Mouse (Mus musculus): ENCODE data around the gene Sipa1l3. TPM values are rescaled to one million over a fixed set of nuclear protein-coding genes. Genes with fewer than 3 reads are reported as not detected.

Gene Sipa1l3
- total RNA-seq, 2 experiments from 2014 or later, result 9.6 to 11.1 TPM

GRCm38 (mm10) chr7:29505337-29506318, 12.8 kb downstream of the Sipa1l3 start:
- no peak for DNase-seq

GRCm38 (mm10) chr7:29504683-29505290, 13.7 kb downstream of the Sipa1l3 start:
- no peak for DNase-seq

GRCm38 (mm10) chr7:29503616-29504015, 14.8 kb downstream of the Sipa1l3 start:
- DNase-seq, result no peak

- DNase-seq, result no peak
These were observed 17.2 kb downstream of the Sipa1l3 start for GRCm38 (mm10) chr7:29501214-29501613.

GRCm38 (mm10) chr7:29499071-29499470, 19.4 kb downstream of the Sipa1l3 start:
- no peak for DNase-seq

GRCm38 (mm10) chr7:29496953-29497590, 21.4 kb downstream of the Sipa1l3 start:
- DNase-seq, result no peak

GRCm38 (mm10) chr7:29496332-29496731, 22.1 kb downstream of the Sipa1l3 start:
- DNase-seq, result no peak

- no peak for DNase-seq
These were observed 22.6 kb downstream of the Sipa1l3 start for GRCm38 (mm10) chr7:29495880-29496279.

- DNase-seq, result no peak
These were observed 23.6 kb downstream of the Sipa1l3 start for GRCm38 (mm10) chr7:29494854-29495253.

- no peak for DNase-seq
These were observed 24.4 kb downstream of the Sipa1l3 start for GRCm38 (mm10) chr7:29494015-29494414.

GRCm38 (mm10) chr7:29492992-29493391, 25.4 kb downstream of the Sipa1l3 start:
- no peak for DNase-seq

- DNase-seq, result peak in 1 of 2 experiments; percentile 42
These were observed 26.6 kb downstream of the Sipa1l3 start for GRCm38 (mm10) chr7:29491861-29492260.

- no peak for DNase-seq
These were observed 27.0 kb downstream of the Sipa1l3 start for GRCm38 (mm10) chr7:29491471-29491755.

- peak; percentile 26 to 37 for DNase-seq
These were observed 27.6 kb downstream of the Sipa1l3 start for GRCm38 (mm10) chr7:29490704-29491470.

GRCm38 (mm10) chr7:29489851-29490250, 28.6 kb downstream of the Sipa1l3 start:
- no peak for DNase-seq

- DNase-seq, result no peak
These were observed 29.1 kb downstream of the Sipa1l3 start for GRCm38 (mm10) chr7:29489364-29489763.

GRCm38 (mm10) chr7:29486753-29487152, 31.7 kb downstream of the Sipa1l3 start:
- no peak for DNase-seq

- DNase-seq, result no peak
These were observed 32.7 kb downstream of the Sipa1l3 start for GRCm38 (mm10) chr7:29485721-29486120.

GRCm38 (mm10) chr7:29483556-29483955, 34.9 kb downstream of the Sipa1l3 start:
- no peak for DNase-seq

- DNase-seq, result no peak
These were observed 36.9 kb downstream of the Sipa1l3 start for GRCm38 (mm10) chr7:29481345-29482155.

GRCm38 (mm10) chr7:29480590-29481344, 37.7 kb downstream of the Sipa1l3 start:
- no peak for DNase-seq

Data from heart, adult 18-20 months (tissue).